Mouse (Mus musculus): ENCODE results near the gene Farp1. TPM values are rescaled to one million over a fixed set of nuclear protein-coding genes. Genes with fewer than 3 reads are reported as not detected.

Farp1 gene
- polyA plus RNA-seq, 1 experiment from 2014 or later = 2.3 TPM

DNA sequence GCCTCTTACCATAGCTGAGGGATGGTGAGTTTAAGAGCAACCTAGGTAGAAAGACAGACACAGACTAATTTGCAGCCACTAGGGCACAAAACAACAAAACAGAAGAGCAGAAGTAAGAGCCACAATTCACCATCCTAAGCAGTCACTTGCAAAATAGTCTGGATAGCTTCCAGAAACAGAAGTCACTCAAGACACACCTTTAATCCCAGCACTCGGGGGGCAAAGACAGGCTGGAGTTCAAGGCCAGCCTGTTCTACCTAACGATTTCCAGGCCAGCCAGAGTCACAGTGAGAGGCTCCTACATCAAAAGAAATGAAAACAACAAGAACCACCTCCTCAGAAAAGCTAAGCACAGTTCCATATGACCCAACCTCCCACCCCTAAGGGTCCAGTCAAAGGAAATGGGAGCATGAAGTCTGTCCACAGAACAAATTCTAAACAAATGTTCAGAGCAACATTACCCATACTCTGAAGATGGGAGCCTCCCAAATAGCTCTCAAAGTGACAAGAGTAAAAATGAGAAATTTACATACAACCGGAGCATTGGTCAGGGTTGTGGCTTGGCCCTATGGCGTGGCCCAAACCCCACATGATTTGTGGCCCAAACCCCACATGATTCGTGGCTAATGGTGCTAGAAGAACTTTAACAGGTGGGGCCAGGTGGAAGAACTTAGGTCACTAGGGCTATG lies 294.5 kb downstream of the Farp1 start:
- TF ChIP-seq EP300 (IDR thresholded peaks at IDR 0.05; ENCODE audit: low read depth) = no peak
- TF ChIP-seq CTCF (IDR thresholded peaks at IDR 0.05; ENCODE audit: low read depth) = no peak
- Histone ChIP-seq H3K9ac (replicated peaks) (no peak overlapping the region), H3K4me2 (ENCODE audit: low read depth, low read length) (no peak overlapping the region), H3K9me3 (ENCODE audit: low read length) (no peaks in the 10 kb centered on the region), H3K27ac (ENCODE audit: low read depth) (no peak overlapping the region), H3K27me3 (ENCODE audit: insufficient read depth, low read length) (no peaks in the 10 kb centered on the region), H3K4me1 (ENCODE audit: insufficient read depth) (peaks cover 35% of the 10 kb centered on the region), H3K36me3 (replicated peaks; ENCODE audit: insufficient read depth, low read length) (peaks cover 6% of the 10 kb centered on the region), H3K4me3 (ENCODE audit: low read depth, low read length) (no peak overlapping the region)
- DNase-seq (no peak), ATAC-seq (no peak)
- 64% methylated on average over 5 of the region's 5 CpGs for WGBS (ENCODE audit: insufficient replicate concordance)

DNA sequence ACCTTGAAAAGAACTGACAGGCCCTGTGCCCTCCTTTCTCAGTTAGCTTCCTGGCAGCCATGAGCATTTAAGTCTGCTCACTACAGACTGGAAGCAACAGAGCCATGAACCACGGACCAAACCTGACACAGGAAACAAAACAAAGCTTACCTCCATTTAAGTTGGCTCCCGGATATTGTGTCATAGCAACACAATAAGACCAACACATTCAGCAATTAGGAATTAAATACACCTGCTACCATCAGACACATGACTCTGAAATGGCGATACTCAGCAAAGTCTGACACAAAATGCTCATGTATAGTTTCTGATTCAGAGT lies 295.0 kb downstream of the Farp1 start:
- H3K9me3 ChIP-seq (ENCODE audit: low read length) = no peaks in the 10 kb centered on the region
- H3K27ac ChIP-seq (ENCODE audit: low read depth) = no peak overlapping the region
- ATAC-seq (no peak), DNase-seq (no peak)
- no peak overlapping the region for H3K4me3 ChIP-seq (ENCODE audit: low read depth, low read length)
- H3K9ac ChIP-seq (replicated peaks) = no peak overlapping the region
- H3K4me1 ChIP-seq (ENCODE audit: insufficient read depth) = peaks cover 31% of the 10 kb centered on the region
- peaks cover 11% of the 10 kb centered on the region for H3K36me3 ChIP-seq (replicated peaks; ENCODE audit: insufficient read depth, low read length)
- TF ChIP-seq EP300 (IDR thresholded peaks at IDR 0.05; ENCODE audit: low read depth) (no peak), CTCF (IDR thresholded peaks at IDR 0.05; ENCODE audit: low read depth) (no peak)
- WGBS (ENCODE audit: insufficient replicate concordance) = 61% methylated on average over 3 of the region's 3 CpGs
- no peak overlapping the region for H3K4me2 ChIP-seq (ENCODE audit: low read depth, low read length)
- H3K27me3 ChIP-seq (ENCODE audit: insufficient read depth, low read length) = no peaks in the 10 kb centered on the region

Other genes starting within 250 kb of the Farp1 start
- gene Ipo5, start 124.0 kb upstream of the Farp1 start, polyA plus RNA-seq (2015; fragmentation: Nextera tagmentation; extraction: Ambion mirVana) = 15.6 and 17.3 TPM in 2 replicates